Mouse (Mus musculus): ENCODE measurements at regions not wholly inside any gene's neighbourhood (a gene's known extent, or its start where the extent isn't known, plus 50 kb on each side); places are given as distances from the start of the nearest gene placed in this dataset.
"Not testable (repeated sequence)": the region's sequence is repeated elsewhere in the genome, so short reads cannot be mapped to it uniquely, and the experiment has no call there.

- not testable (repeated sequence) for TF ChIP-seq GATA1 (IDR thresholded peaks at IDR 0.05; ENCODE audit: borderline replicate concordance, low read length); POLR2AphosphoS5 (IDR thresholded peaks at IDR 0.05; ENCODE audit: insufficient replicate concordance, low read depth, low read length); CTCF (IDR thresholded peaks at IDR 0.05; ENCODE audit: low read depth, low read length)
Measured at GRCm38 (mm10) chr5:108903134-108903923, 50.9 kb upstream of the Vmn2r9 start.

Data from G1E (cell line).